Mouse (Mus musculus): ENCODE measurements around the gene Etfb. TPM values are rescaled to one million over a fixed set of nuclear protein-coding genes. Genes with fewer than 3 reads are reported as not detected.

Etfb gene
- polyA plus RNA-seq, 2 experiments, result 153 to 301 TPM

- no peak for TF ChIP-seq POLR2A (IDR thresholded peaks at IDR 0.05; ENCODE audit: borderline replicate concordance, extremely low read depth, insufficient read depth, insufficient read length)
- WGBS, result 88% methylated on average over 8 of the region's 8 CpGs
- no peaks in the 10 kb centered on the region for H3K36me3 ChIP-seq (ENCODE audit: control insufficient read depth, insufficient read depth, low read length)
- no peak within 1 kb of the TSS for H3K4me2 ChIP-seq (replicated peaks; ENCODE audit: low read depth, low read length, severe bottlenecking)
- H3K27ac ChIP-seq (replicated peaks; ENCODE audit: low read depth, low read length), result no peak within 1 kb of the TSS
- H3K4me1 ChIP-seq (ENCODE audit: control insufficient read depth, insufficient read depth, low read length), result no peaks in the 10 kb centered on the region
- no peaks in the 10 kb centered on the region for H3K27me3 ChIP-seq (ENCODE audit: control insufficient read depth, insufficient read depth, low read length)
- ATAC-seq (ENCODE audit: low FRiP score, low read depth) (no peak), DNase-seq (ENCODE audit: low spot score) (no peak)
- H3K4me3 ChIP-seq (replicated peaks; ENCODE audit: low read length), result no peak within 1 kb of the TSS
- no peaks in the 10 kb centered on the region for H3K9me3 ChIP-seq (ENCODE audit: control insufficient read depth, low read length)
- H3K9ac ChIP-seq (ENCODE audit: low read depth, low read length, severe bottlenecking), result no peak within 1 kb of the TSS
Measured at GRCm38 (mm10) chr7:43427406-43427805, 16.5 kb upstream of the Etfb start, which contains the start of gene Lim2. TSS of gene Lim2 (plus strand) at chr7:43427670.

GRCm38 (mm10) chr7:43429500-43429899 is 14.4 kb upstream of the Etfb start:
- no peak for TF ChIP-seq POLR2A (IDR thresholded peaks at IDR 0.05; ENCODE audit: borderline replicate concordance, extremely low read depth, insufficient read depth, insufficient read length)
- Histone ChIP-seq H3K9ac (ENCODE audit: low read depth, low read length, severe bottlenecking) (no peak overlapping the region), H3K4me2 (replicated peaks; ENCODE audit: low read depth, low read length, severe bottlenecking) (no peak overlapping the region), H3K4me3 (replicated peaks; ENCODE audit: low read length) (no peak overlapping the region), H3K27ac (replicated peaks; ENCODE audit: low read depth, low read length) (no peak overlapping the region), H3K27me3 (ENCODE audit: control insufficient read depth, insufficient read depth, low read length) (no peaks in the 10 kb centered on the region), H3K9me3 (ENCODE audit: control insufficient read depth, low read length) (no peaks in the 10 kb centered on the region), H3K4me1 (ENCODE audit: control insufficient read depth, insufficient read depth, low read length) (no peaks in the 10 kb centered on the region), H3K36me3 (ENCODE audit: control insufficient read depth, insufficient read depth, low read length) (no peaks in the 10 kb centered on the region)
- DNase-seq (ENCODE audit: low spot score), result no peak
- WGBS, result 56% methylated on average over 4 of the region's 4 CpGs
- no peak for ATAC-seq (ENCODE audit: low FRiP score, low read depth)

- H3K27me3 ChIP-seq (ENCODE audit: control insufficient read depth, insufficient read depth, low read length), result no peaks in the 10 kb centered on the region
- DNase-seq (ENCODE audit: low spot score) (no peak), ATAC-seq (ENCODE audit: low FRiP score, low read depth) (no peak)
- H3K9me3 ChIP-seq (ENCODE audit: control insufficient read depth, low read length), result no peaks in the 10 kb centered on the region
- H3K4me3 ChIP-seq (replicated peaks; ENCODE audit: low read length), result no peak overlapping the region
- no peak overlapping the region for H3K27ac ChIP-seq (replicated peaks; ENCODE audit: low read depth, low read length)
- no peak for TF ChIP-seq POLR2A (IDR thresholded peaks at IDR 0.05; ENCODE audit: borderline replicate concordance, extremely low read depth, insufficient read depth, insufficient read length)
- no peaks in the 10 kb centered on the region for H3K4me1 ChIP-seq (ENCODE audit: control insufficient read depth, insufficient read depth, low read length)
- H3K36me3 ChIP-seq (ENCODE audit: control insufficient read depth, insufficient read depth, low read length), result no peaks in the 10 kb centered on the region
- no peak overlapping the region for H3K4me2 ChIP-seq (replicated peaks; ENCODE audit: low read depth, low read length, severe bottlenecking)
- WGBS, result 73% methylated on average over 4 of the region's 4 CpGs
- H3K9ac ChIP-seq (ENCODE audit: low read depth, low read length, severe bottlenecking), result no peak overlapping the region
Measured at GRCm38 (mm10) chr7:43432891-43433290, 11.0 kb upstream of the Etfb start.

GRCm38 (mm10) chr7:43434676-43435075 is 9.2 kb upstream of the Etfb start:
- Histone ChIP-seq H3K4me1 (ENCODE audit: control insufficient read depth, insufficient read depth, low read length) (no peaks in the 10 kb centered on the region), H3K9ac (ENCODE audit: low read depth, low read length, severe bottlenecking) (no peak overlapping the region), H3K27ac (replicated peaks; ENCODE audit: low read depth, low read length) (no peak overlapping the region), H3K4me2 (replicated peaks; ENCODE audit: low read depth, low read length, severe bottlenecking) (no peak overlapping the region), H3K4me3 (replicated peaks; ENCODE audit: low read length) (no peak overlapping the region), H3K36me3 (ENCODE audit: control insufficient read depth, insufficient read depth, low read length) (no peaks in the 10 kb centered on the region), H3K9me3 (ENCODE audit: control insufficient read depth, low read length) (no peaks in the 10 kb centered on the region), H3K27me3 (ENCODE audit: control insufficient read depth, insufficient read depth, low read length) (no peaks in the 10 kb centered on the region)
- ATAC-seq (ENCODE audit: low FRiP score, low read depth) (no peak), DNase-seq (ENCODE audit: low spot score) (no peak)
- 83% methylated on average over 5 of the region's 5 CpGs for WGBS
- TF ChIP-seq POLR2A (IDR thresholded peaks at IDR 0.05; ENCODE audit: borderline replicate concordance, extremely low read depth, insufficient read depth, insufficient read length), result no peak

- DNase-seq (ENCODE audit: low spot score), result no peak
- H3K4me2 ChIP-seq (replicated peaks; ENCODE audit: low read depth, low read length, severe bottlenecking), result no peak within 1 kb of the TSS
- H3K27ac ChIP-seq (replicated peaks; ENCODE audit: low read depth, low read length), result no peak within 1 kb of the TSS
- H3K9ac ChIP-seq (ENCODE audit: low read depth, low read length, severe bottlenecking), result no peak within 1 kb of the TSS
- ATAC-seq (ENCODE audit: low FRiP score, low read depth), result no peak
- H3K9me3 ChIP-seq (ENCODE audit: control insufficient read depth, low read length), result no peaks in the 10 kb centered on the region
- H3K27me3 ChIP-seq (ENCODE audit: control insufficient read depth, insufficient read depth, low read length), result no peaks in the 10 kb centered on the region
- 68% methylated on average over 10 of the region's 10 CpGs for WGBS
- no peaks in the 10 kb centered on the region for H3K4me1 ChIP-seq (ENCODE audit: control insufficient read depth, insufficient read depth, low read length)
- H3K36me3 ChIP-seq (ENCODE audit: control insufficient read depth, insufficient read depth, low read length), result no peaks in the 10 kb centered on the region
- H3K4me3 ChIP-seq (replicated peaks; ENCODE audit: low read length), result no peak within 1 kb of the TSS
- no peak for TF ChIP-seq POLR2A (IDR thresholded peaks at IDR 0.05; ENCODE audit: borderline replicate concordance, extremely low read depth, insufficient read depth, insufficient read length)
Measured at GRCm38 (mm10) chr7:43436341-43437255, 7.3 kb upstream of the Etfb start, which contains the start of gene Nkg7. TSS of gene Nkg7 (plus strand) at chr7:43437073.
